Mouse (Mus musculus) testis, adult 2 months (tissue): ENCODE results near the gene Cep112.

ENCODE experiments used
- CTCF ChIP-seq: fragments of 200-500 bp; IDR thresholded peaks from 2 replicates; pipeline ENCODE4 v1.5.1; 2012; ENCODE audit warnings: low read depth, mild to moderate bottlenecking, inconsistent platforms, low read length, moderate library complexity; ENCODE audit not compliant: control insufficient read depth, insufficient read depth, insufficient replicate concordance
- POLR2A ChIP-seq: fragments of 200-500 bp; IDR thresholded peaks from 2 replicates; pipeline ENCODE4 v1.6.1; 2012; ENCODE audit warnings: low read depth, mild to moderate bottlenecking, inconsistent platforms, low read length, moderate library complexity; ENCODE audit not compliant: control insufficient read depth

DNA sequence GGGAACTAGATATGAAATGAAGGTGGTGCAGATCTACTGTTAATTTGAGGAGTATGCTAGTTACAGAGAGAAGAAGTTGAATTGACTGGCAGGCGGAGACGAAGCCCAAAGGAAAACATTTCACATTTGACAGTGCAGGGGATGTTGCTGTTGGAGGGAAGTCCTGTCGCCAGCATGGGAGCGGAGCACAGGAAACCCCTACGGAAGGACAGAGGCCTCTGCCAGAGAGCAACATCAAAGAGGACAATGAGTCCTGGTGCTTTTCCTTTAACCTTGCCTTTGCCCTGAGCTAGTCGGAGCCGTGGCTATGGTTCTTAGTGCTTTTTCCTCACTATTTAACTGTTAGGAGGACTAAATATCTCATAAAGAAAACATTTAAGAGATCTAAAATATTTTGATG, 50.7 kb downstream of the Cep112 start:
- no peak for TF ChIP-seq CTCF
- TF ChIP-seq POLR2A: no peak
